Mouse (Mus musculus) embryonic fibroblast, embryonic 13.5 days (primary cell): ENCODE measurements around the gene Gpr179.

Experiments used
- CTCF ChIP-seq: IDR thresholded peaks from 2 replicates; pipeline ENCODE4 v1.5.1; 2011; ENCODE audit warnings: mild to moderate bottlenecking, control low read depth, low read length, moderate library complexity, borderline replicate concordance; ENCODE audit not compliant: insufficient read depth
- POLR2A ChIP-seq: IDR thresholded peaks from 2 replicates; pipeline ENCODE4 v1.6.1; 2011; ENCODE audit warnings: low read depth, mild to moderate bottlenecking, control low read depth, low read length, moderate library complexity

DNA sequence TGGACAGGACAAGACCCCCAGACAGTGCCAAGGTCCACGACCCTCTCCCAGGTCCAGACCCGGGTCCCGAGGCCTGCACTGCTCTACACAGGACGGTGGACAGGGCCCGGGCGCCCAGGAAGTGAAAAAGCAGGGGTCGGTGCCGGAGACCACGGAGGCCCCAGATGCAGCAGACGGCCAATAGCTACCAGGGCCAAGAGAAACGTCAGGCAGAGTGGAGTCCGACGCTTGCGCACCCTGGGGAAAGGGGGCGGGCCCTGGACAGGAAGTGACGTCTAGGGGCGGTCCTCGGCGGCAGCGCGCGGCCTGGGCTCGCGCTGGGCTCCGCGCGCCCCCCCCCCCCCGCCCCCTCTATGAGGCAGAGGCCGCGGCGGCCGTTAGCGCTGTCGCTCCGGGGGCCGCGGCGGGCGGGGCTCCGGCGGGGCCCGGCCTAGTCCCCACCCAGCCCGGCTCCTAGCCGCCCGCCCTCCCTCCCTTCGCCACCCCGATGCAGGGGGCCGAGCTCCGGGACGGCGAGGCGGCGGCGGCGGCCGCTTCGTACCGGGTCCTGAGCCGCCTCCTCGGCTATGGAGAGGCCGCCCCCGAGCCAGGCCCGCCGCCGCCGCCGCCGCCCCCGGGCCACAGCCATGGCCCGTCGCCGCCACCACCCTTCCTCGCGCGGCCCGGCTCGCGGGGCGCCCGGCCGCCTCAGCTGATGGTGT is 10.2 kb upstream of the Gpr179 start, which contains the start of gene Socs7:
- TF ChIP-seq POLR2A (peak; percentile 84), CTCF (no peak)
